Mouse (Mus musculus): ENCODE data around the gene Myo16.

Myo16 gene

GRCm38 (mm10) chr8:10472371-10472770 is 318.7 kb downstream of the Myo16 start:
- no peak for DNase-seq (ENCODE audit: low read depth, low spot score)

DNA sequence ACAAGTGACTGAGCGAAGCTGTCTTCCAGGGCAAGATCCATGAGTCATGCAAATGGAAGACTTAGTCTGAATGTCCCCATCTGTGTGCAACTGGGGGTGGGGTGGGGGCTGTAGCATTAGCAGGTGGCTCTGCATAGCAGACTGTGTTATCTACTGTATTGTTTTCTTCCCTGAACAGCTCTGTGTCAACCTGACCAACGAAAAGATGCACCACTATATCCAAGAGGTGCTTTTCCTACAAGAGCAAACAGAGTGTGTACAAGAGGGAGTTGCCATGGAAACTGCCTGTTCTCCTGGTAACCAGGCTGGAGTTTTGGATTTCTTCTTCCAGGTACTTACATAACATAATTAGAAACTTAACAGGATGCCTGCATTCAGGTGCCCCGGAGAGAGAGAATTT is 320.7 kb downstream of the Myo16 start:
- no peak for DNase-seq (ENCODE audit: low read depth, low spot score)

GRCm38 (mm10) chr8:10479059-10479458 is 325.3 kb downstream of the Myo16 start:
- no peak for DNase-seq (ENCODE audit: low read depth, low spot score)

- DNase-seq (ENCODE audit: low read depth, low spot score) = no peak
Measured at GRCm38 (mm10) chr8:10480850-10481249, 327.1 kb downstream of the Myo16 start.

- DNase-seq (ENCODE audit: low read depth, low spot score) = no peak
Measured at GRCm38 (mm10) chr8:10482064-10482463, 328.4 kb downstream of the Myo16 start.

DNA sequence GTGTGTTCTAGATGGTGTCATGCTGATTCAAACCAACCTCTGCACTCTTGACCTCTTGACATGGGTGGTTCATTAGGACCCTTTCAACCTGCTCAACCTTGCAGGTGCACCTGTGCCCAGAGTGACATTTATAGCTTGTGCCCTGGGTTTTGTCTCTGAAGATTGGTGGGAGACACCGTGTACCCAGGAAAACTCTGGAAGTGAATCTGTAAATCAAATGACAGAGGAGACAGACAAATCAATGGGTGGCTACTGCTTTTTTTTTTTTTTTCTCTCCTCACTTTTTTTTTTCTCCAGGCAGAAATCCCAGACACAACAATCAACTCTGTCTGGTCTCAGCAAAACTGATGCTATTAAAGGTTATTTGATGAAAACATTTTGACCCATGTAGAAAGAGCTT is 329.2 kb downstream of the Myo16 start:
- no peak for DNase-seq (ENCODE audit: low read depth, low spot score)

DNA sequence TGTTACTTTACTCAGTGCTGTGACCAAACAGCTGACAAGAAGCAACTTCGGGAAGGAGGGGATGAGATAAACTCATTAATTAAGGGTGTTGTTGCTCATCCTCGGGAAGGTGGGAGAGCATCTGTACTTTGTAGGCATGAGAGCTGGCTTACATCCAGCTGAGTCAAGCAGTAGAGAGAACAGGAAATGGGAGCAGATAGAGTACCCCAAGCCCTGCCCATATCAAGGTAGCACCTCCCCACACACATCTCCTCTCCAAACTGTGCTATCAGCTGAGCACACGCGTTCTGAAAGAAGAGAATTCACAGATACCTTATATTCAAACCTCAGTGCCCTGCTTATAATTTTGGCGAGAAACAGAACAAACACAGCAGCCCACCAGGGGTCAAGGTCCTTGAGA is 330.1 kb downstream of the Myo16 start:
- no peak for DNase-seq (ENCODE audit: low read depth, low spot score)

DNA sequence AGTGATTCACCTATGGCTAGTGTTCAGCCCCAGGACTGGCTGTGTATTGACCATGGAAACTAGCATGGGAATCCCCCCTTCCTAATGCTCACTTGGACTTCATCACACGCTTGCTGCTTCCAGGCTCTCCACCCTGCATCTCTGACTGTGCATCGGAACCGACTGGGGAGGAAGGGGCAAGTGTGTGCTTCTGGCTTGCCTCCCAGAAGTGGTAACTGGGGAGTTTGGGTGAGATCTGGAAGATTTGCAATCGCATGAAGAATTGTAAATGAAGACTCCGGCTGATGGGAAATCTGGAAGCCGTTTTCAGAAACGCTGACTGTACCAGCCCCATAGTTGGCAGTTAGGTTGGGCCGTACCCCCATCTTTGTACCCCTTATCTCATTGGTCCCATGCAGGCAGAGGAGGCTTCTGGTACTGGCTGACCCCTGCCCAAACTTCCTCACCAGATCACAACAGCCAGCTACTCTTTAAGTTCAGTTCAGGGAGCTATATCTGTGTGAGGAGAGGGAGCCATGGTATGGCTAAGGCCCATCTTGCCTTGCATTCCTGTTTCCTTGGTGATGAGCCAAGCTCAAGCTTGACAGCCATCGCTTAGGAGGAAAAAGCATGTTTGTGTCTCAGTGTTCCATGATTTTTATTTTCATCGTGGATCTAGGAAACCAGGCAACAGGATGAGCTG is 336.2 kb downstream of the Myo16 start:
- no peak for DNase-seq (ENCODE audit: low read depth, low spot score)

GRCm38 (mm10) chr8:10490420-10490784 is 336.7 kb downstream of the Myo16 start:
- no peak for DNase-seq (ENCODE audit: low read depth, low spot score)

DNA sequence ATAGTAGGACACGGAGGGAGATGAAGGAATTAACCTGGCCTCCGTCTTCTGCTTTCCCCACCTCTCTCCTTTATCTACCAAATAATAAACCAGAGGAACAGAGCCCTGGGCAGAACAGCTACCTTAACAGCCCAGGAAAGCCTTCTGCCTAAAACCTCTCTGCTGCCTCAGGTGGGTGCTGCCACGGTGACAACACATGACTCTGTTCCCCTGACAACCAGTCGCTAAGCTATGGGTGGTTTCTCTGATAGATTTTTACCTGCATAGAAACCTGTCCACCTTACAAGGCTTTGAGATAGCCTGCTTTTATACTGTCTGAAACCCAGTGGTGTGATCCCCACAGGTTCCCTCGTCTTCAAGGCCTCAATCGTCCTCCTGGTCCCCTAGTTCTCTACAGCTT is 337.2 kb downstream of the Myo16 start:
- DNase-seq (ENCODE audit: low read depth, low spot score) = no peak

- DNase-seq (ENCODE audit: low read depth, low spot score) = peak; percentile 21
Measured at GRCm38 (mm10) chr8:10499846-10500245, 346.1 kb downstream of the Myo16 start.

DNA sequence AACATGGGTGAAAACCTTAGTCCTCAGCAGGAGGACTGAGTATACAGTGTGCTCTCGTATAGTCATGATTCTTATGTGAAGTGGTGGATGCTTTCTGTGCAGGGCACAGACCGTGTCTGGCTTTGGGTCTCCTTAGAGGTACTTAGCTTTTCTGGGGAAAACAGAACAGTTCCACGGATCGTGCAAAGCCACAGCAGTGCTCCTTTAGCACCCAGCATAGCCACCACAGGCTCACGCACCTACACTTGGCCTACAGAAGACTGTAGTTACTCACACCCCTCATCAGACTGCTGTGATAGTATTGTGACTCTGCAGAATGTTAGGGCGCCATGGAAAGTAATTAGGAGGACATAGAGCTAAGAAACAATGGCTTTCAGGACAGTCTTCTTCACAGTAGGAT is 346.8 kb downstream of the Myo16 start:
- no peak for DNase-seq (ENCODE audit: low read depth, low spot score)

DNA sequence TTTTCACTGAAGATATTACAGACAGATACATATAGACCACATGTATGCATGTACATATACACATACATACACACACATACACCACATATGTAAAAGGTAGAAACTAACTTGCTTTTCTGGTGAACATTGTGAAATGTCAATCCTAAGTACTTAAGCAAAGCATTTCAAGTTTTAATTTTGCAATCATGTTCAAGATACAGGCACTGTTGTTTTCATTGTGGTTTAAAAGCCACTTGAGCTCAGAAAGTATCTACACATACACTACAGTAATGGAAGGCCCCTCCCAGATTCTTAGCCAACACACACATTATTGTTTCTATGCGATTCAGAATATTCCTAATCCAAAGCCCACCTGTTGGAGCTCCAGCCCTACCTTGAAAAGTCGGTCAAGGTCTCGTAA is 348.0 kb downstream of the Myo16 start:
- no peak for DNase-seq (ENCODE audit: low read depth, low spot score)

DNA sequence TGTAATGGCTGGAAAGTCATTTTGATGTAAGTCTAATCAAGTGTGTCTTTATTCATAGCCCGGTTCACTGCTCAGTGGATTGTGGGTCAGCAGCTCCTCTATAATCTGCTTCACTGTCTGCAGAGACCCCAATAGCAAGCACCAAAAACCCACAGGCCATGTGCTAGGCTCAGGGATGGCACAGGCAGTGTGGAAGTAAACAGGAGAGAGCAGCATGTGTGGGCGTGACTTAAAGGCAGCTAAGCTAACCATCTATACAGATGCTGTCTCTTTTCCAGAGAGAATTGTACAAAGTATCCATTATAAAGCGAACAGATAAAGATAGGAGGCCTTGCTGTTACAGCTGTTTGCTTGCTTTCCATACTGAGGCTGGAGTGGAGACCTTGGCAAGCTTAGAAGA is 358.4 kb downstream of the Myo16 start:
- DNase-seq (ENCODE audit: low read depth, low spot score) = no peak

- DNase-seq (ENCODE audit: low read depth, low spot score) = no peak
Measured at GRCm38 (mm10) chr8:10517381-10517780, 363.7 kb downstream of the Myo16 start.

GRCm38 (mm10) chr8:10519276-10519675 is 365.6 kb downstream of the Myo16 start:
- DNase-seq (ENCODE audit: low read depth, low spot score) = no peak

DNA sequence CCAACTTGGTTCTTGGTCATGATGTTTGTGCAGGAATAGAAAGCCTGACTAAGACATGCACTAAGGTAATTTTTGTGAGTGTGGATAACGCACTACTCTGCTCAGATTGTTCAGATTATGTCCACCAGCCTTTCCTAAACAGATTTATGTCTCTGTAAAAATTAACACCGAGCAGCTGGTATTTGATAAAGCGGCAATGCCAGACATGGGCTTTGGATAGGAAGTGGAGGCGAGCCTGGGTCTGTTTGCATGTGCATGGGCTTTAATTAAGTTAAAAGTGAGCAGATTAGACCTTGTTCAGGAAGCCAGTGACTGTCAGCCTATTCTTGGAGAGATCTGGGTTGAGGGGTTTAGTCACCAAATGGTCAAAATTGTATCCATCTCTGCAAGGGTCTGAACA is 367.8 kb downstream of the Myo16 start:
- DNase-seq (ENCODE audit: low read depth, low spot score) = no peak

GRCm38 (mm10) chr8:10525686-10526085 is 372.0 kb downstream of the Myo16 start:
- no peak for DNase-seq (ENCODE audit: low read depth, low spot score)

- DNase-seq (ENCODE audit: low read depth, low spot score) = peak; percentile 21
Measured at GRCm38 (mm10) chr8:10526616-10527015, 372.9 kb downstream of the Myo16 start.

DNA sequence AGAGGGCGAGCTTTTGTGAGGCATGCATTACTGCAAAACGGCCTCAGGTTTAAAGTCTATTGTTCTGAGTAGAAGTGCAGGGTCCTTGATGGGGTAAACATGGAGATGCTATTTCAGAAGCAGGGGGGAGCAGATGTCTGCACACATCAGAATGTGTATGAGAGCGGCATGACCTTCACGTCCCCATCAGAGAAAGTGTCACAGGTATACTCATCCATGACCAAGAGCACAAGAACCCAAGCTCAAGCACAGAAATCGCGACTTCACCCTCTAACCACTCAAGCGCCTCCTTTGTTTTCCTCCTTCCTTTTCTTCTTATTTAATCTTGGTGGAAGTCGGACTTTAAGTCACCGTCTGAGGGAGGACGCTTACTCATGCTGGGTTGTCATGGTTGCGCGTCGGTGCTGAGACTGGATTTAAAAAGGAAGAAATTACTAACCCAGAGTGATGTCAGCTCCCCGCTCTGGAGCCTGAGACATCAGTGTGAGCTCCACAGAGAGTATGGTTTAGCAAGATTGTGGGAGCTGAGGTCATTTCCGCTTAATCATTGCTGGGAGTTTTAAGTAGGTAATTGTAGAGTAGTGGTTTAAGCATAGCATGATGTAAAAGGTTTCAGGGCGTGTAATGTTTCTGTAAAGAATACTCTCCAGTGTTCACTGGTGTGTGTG is 381.0 kb downstream of the Myo16 start:
- no peak for DNase-seq (ENCODE audit: low read depth, low spot score)

DNA sequence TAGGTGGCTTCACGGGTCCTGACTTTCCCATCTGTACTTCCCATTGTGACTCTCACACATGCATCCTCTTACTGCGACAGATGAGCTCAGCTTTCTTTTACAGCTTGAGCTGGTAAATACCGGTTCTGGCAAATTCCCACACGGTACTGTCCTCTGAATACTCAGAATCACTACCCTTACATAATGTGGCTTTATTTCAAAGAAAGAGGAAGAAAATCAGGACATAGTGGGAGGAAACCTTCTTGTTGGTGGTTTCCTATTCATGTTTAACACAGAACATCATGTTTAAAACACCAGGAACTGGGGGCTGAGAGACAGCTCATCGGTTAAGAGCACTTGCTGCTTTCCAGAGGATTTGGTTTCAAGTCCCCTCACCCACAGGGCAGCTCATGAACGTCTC is 384.6 kb downstream of the Myo16 start:
- no peak for DNase-seq (ENCODE audit: low read depth, low spot score)

- DNase-seq (ENCODE audit: low read depth, low spot score) = no peak
Measured at GRCm38 (mm10) chr8:10539665-10540064, 386.0 kb downstream of the Myo16 start.

- no peak for DNase-seq (ENCODE audit: low read depth, low spot score)
Measured at GRCm38 (mm10) chr8:10545890-10546289, 392.2 kb downstream of the Myo16 start.

- no peak for DNase-seq (ENCODE audit: low read depth, low spot score)
Measured at GRCm38 (mm10) chr8:10546519-10546918, 392.8 kb downstream of the Myo16 start.
